Mouse (Mus musculus): ENCODE measurements around the gene Epha3.

The Epha3 gene

DNA sequence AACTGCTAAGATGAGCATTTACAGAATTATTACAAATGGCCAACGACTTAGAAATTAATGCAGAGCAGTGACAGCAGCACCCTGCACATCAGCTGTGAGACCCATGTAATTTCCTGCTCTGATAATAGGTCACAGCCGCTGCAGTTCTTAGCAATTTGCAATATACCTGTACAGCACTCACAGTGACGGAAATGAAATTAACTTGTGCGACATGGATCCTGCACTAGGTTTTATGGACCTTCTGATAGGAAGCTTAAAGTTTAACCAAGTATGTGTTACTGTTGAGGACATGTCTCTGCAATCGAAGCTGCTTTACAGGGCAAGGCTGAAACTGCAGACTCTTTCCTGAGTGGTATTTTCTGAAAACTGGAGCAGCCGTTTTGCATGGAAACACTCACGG, 80.4 kb downstream of the Epha3 start:
- no peak for DNase-seq (ENCODE audit: low read depth)

DNA sequence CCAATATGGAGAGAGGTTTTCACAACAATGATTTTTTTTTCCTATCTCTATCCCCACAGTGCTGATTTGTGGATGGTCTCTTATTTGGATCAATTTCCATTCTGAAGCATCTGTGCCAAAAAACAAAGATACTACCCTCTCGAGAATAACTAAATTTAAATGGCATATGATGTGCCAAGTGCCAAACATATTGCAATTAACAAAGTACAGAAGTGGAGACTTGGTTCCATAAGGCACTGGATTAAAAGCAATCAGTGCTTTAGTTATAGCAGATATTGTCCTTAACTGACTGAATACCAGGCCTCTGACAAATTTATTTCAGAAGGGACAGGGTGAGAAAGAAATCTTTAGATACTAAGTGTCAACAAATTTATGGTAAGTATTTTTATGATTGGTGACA, 81.9 kb downstream of the Epha3 start:
- DNase-seq (ENCODE audit: low read depth), result no peak

DNA sequence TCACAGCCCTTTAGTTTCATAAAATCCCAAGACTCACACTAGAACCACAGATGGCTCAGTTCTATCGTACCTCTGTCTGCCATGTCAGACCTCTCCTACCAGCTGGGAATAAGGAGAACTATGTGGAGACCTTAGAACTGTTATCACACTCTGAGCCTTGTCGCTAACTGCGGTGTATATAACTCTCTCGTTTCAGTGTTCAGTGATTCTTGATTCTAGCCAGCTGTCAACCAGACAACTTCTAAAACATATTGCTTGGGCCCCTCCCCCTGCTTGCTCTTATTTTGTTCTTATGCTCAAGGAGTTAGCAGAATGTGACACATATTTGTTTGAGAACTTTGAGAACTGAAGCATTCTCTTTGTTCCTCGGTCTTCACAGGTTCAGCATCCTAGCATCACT, 83.8 kb downstream of the Epha3 start:
- no peak for DNase-seq (ENCODE audit: low read depth)

DNA sequence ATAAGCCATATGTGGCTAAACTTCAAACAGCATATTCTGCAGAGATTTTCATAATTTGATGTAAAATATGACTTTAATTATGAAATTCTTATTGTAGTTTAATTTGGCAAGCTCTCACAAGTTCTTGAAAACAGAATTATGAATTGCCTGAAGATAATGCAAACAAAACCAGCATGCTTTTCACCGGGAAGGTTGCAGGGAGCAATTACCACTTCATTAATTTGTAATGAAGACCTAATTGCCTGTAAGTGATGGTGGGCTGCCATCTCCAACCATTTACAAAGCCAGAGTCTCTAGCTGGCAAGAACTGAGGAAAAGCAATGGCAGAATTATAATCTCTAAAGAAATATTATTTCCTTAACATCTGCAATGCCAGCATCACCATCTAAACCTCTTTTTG, 86.2 kb downstream of the Epha3 start:
- no peak for DNase-seq (ENCODE audit: low read depth)

GRCm38 (mm10) chr16:63772566-63772965, 91.4 kb downstream of the Epha3 start:
- DNase-seq (ENCODE audit: low read depth), result no peak

GRCm38 (mm10) chr16:63767589-63767988, 96.4 kb downstream of the Epha3 start:
- DNase-seq (ENCODE audit: low read depth), result no peak

GRCm38 (mm10) chr16:63761177-63761576, 102.8 kb downstream of the Epha3 start:
- no peak for DNase-seq (ENCODE audit: low read depth)

DNA sequence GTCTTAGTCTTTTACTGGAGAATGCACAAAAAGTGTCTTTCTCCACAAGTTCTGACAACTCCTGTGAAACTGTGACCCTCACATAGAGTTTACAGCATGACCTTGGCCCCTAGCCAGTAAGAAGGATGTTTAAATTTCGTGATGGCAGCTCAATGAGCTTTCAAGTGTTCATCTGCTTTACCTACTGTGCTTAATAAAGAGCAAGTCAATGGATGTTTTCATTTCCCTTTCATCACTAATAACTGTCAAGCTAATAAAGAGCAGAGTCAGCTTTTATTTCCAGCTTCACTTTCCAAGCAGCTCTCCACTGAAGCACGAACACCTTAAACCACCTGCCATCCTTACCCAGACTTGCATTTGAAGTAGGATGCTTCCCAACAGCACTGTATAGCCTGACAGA, 103.9 kb downstream of the Epha3 start:
- DNase-seq (ENCODE audit: low read depth), result no peak

DNA sequence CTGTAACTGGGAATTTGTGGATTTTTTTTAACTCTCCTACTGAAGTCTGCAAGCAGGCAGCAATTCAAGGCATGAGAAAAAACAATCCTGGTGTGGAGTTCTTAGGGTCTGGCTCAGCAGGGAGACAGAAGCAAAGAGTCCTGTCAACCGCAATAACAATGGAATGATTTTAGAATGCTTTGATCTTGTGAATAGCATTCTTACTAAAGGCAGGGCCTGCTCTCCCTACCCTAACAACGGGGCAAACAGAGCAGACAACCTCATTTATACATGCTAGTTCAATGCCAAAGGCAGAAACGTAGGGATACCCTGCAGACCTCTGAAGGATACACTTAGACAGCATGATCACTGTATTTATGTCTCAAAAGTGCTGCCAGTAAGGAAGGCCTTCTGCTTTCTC, 110.9 kb downstream of the Epha3 start:
- DNase-seq (ENCODE audit: low read depth), result no peak

DNA sequence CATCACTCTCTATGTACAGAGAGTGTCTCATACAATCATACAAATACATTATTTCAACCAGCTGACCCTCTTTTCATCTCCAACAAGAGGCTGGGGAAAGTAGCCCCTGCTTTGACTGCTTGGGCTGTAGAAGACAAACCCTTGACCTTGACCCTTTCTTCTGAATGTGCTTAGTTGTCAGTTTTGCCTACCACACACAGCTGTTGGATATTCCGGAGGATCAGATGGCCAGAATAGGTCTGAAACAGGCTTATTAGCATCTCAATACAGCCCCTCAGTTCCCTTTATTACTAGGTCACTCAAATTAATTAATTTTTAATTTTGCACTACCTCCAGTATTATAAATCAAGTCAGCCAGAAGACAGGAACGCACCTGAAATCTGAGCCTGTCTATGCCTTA, 116.2 kb downstream of the Epha3 start:
- DNase-seq (ENCODE audit: low read depth), result no peak

GRCm38 (mm10) chr16:63745465-63745864, 118.5 kb downstream of the Epha3 start:
- DNase-seq (ENCODE audit: low read depth), result no peak

DNA sequence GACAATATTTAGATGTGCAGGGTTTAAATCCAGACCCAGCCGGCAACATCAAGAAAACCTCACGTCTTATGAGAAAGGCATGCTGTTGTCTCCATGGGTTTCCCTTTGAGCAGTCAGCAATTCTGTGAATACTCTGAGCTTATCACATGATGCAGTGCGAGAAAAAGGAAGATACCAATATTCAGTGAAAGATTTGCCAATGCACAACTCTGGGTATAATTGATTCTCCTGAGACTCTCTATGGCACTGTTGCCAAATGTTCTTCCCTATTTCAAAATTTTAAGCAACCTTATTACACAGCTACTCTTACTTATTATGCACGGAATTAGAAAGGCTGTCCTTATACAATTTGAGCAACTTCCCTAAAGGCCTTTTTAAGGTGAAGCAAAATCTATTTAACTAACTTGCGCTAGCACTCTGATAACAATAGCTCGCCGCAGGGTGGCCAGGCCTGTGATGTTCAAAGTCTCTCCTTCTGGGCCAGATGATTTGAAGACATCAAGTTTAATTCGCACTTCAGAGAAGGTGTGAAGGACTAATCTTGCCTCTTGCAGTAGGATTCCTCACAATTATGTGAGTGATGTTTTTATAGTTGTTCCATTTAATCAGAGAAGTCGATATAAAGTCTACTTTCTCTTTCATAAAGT, 120.6 kb downstream of the Epha3 start:
- no peak for DNase-seq (ENCODE audit: low read depth)

DNA sequence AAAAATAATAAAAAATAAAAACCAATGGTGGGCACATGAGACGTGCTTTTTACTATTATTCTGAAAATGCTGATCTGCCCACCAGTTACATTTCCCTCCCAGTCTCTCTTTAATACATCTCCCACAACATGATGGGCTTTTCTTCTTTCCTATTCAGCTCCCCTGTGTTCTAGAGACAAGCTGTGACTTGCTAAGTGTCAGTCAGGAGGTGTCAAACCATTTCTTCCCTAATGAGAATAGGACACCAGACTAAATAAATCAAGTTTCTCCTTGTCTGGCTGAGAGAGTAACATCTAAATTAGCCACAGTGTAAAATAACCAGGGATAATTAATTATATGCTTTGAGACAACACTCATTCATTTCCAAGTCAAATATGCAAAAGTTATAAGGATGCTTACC, 144.7 kb downstream of the Epha3 start:
- DNase-seq (ENCODE audit: low read depth), result no peak

- no peak for DNase-seq (ENCODE audit: low read depth)
These were observed 146.7 kb downstream of the Epha3 start for GRCm38 (mm10) chr16:63717317-63717716.

GRCm38 (mm10) chr16:63706912-63707868, 156.8 kb downstream of the Epha3 start:
- no peak for DNase-seq (ENCODE audit: low read depth)

- no peak for DNase-seq (ENCODE audit: low read depth)
These were observed 174.6 kb downstream of the Epha3 start for GRCm38 (mm10) chr16:63689371-63689770.

GRCm38 (mm10) chr16:63684211-63684610, 179.8 kb downstream of the Epha3 start:
- DNase-seq (ENCODE audit: low read depth), result no peak

DNA sequence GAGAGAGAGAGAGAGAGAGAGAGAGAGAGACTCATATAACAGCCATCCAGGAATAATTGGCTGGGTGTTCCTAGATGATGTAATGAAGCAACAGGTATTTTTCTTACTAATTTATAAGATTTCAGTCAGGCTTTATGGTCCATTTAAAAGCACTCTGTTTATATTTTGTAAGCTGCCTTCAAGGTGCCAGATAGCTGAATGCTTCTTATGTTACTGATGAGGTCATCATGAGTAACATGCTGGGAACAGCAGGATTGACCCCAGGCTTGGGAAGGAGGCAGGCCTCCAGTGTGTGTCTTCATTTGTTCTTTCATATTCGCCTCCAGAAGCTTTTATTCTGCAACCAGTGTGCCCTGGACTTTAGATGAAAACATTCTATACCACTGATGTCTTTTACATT, 189.5 kb downstream of the Epha3 start:
- no peak for DNase-seq (ENCODE audit: low read depth)

GRCm38 (mm10) chr16:63673236-63673840, 190.6 kb downstream of the Epha3 start:
- DNase-seq (ENCODE audit: low read depth), result no peak

DNA sequence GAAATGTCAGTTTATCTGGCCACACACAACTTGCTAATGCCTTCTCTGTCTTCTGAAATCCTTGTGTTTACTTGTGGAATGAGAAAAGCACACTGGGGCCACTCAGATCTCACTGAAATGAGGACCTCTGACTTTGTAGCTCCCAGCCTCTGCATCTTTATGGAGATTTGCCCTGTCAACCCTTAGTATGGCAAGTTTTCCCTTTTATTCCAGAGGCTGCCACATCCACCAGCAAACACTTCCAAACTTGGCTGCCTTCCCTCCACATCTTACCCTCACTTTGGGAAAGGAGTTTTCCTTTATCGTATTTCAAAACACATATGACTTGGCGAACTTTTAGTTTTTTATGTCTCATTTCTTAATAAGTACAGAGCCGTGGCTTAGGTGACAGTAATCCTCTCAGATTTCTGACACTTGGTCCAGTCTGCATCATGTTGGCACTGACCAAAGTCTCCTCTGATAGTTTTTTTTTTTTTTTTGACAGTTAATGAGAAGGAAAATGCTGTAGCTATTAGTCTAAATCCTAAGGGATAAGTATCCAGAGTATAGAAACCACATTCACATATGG, 198.0 kb downstream of the Epha3 start:
- DNase-seq (ENCODE audit: low read depth), result no peak

- no peak for DNase-seq (ENCODE audit: low read depth)
These were observed 205.5 kb downstream of the Epha3 start for GRCm38 (mm10) chr16:63658302-63658974.

- DNase-seq (ENCODE audit: low read depth), result no peak
These were observed 206.2 kb downstream of the Epha3 start for GRCm38 (mm10) chr16:63657743-63658142.

Measured in c-Kit-positive CD71-negative TER-119-negative erythroid progenitor cells, embryonic 14.5 days (primary cell).